Mouse (Mus musculus): ENCODE results near the gene Lhx5. TPM values are rescaled to one million over a fixed set of nuclear protein-coding genes. Genes with fewer than 3 reads are reported as not detected.

Gene Lhx5
- not detected for total RNA-seq (2022)

- DNase-seq (ENCODE audit: low spot score): no peak
These were observed at the start of gene Lhx5 for GRCm38 (mm10) chr5:120431649-120432485. TSS of gene Lhx5 (plus strand) at chr5:120431699.

GRCm38 (mm10) chr5:120386361-120386760 is 45.1 kb upstream of the Lhx5 start:
- no peak for DNase-seq (ENCODE audit: low spot score)

GRCm38 (mm10) chr5:120388765-120389164 is 42.7 kb upstream of the Lhx5 start:
- no peak for DNase-seq (ENCODE audit: low spot score)

- DNase-seq (ENCODE audit: low spot score): no peak
These were observed 41.5 kb upstream of the Lhx5 start for GRCm38 (mm10) chr5:120389973-120390372.

GRCm38 (mm10) chr5:120393871-120394667 is 37.4 kb upstream of the Lhx5 start:
- DNase-seq (ENCODE audit: low spot score): no peak

GRCm38 (mm10) chr5:120397988-120398387 is 33.5 kb upstream of the Lhx5 start:
- no peak for DNase-seq (ENCODE audit: low spot score)

GRCm38 (mm10) chr5:120404831-120405591 is 26.5 kb upstream of the Lhx5 start:
- no peak for DNase-seq (ENCODE audit: low spot score)

GRCm38 (mm10) chr5:120408933-120409332 is 22.6 kb upstream of the Lhx5 start:
- no peak for DNase-seq (ENCODE audit: low spot score)

- DNase-seq (ENCODE audit: low spot score): no peak
These were observed 21.8 kb upstream of the Lhx5 start for GRCm38 (mm10) chr5:120409385-120410378.

GRCm38 (mm10) chr5:120413436-120413835 is 18.1 kb upstream of the Lhx5 start:
- DNase-seq (ENCODE audit: low spot score): no peak

- DNase-seq (ENCODE audit: low spot score): no peak
These were observed 11.4 kb upstream of the Lhx5 start for GRCm38 (mm10) chr5:120420106-120420505.

GRCm38 (mm10) chr5:120424039-120424438 is 7.5 kb upstream of the Lhx5 start:
- peak; percentile 29 for DNase-seq (ENCODE audit: low spot score)

GRCm38 (mm10) chr5:120424657-120425056 is 6.8 kb upstream of the Lhx5 start:
- no peak for DNase-seq (ENCODE audit: low spot score)

- no peak for DNase-seq (ENCODE audit: low spot score)
These were observed 5.8 kb upstream of the Lhx5 start for GRCm38 (mm10) chr5:120425711-120426110.

- no peak for DNase-seq (ENCODE audit: low spot score)
These were observed 4.9 kb upstream of the Lhx5 start for GRCm38 (mm10) chr5:120426572-120426971.

- no peak for DNase-seq (ENCODE audit: low spot score)
These were observed 4.0 kb upstream of the Lhx5 start for GRCm38 (mm10) chr5:120427451-120427938.

GRCm38 (mm10) chr5:120428189-120428838 is 3.2 kb upstream of the Lhx5 start:
- DNase-seq (ENCODE audit: low spot score): no peak

- DNase-seq (ENCODE audit: low spot score): no peak
These were observed 2.5 kb upstream of the Lhx5 start for GRCm38 (mm10) chr5:120428990-120429389.

- DNase-seq (ENCODE audit: low spot score): no peak
These were observed 1.8 kb upstream of the Lhx5 start for GRCm38 (mm10) chr5:120429692-120430091.

- no peak for DNase-seq (ENCODE audit: low spot score)
These were observed 407 bp upstream of the Lhx5 start for GRCm38 (mm10) chr5:120431001-120431583.

All from heart, adult 8-10 months (tissue).